Mouse (Mus musculus) frontal cortex, postnatal 10 days (tissue): ENCODE measurements around the gene Atp1a3.

Experiments used
- DNase-seq, 2 experiments: peaks; one replicate each; pipeline ENCODE4 v3.0.0; 2022; ENCODE audit warnings: low spot score in 2 of 2, mixed read lengths in 1 of 2

The Atp1a3 gene

DNA sequence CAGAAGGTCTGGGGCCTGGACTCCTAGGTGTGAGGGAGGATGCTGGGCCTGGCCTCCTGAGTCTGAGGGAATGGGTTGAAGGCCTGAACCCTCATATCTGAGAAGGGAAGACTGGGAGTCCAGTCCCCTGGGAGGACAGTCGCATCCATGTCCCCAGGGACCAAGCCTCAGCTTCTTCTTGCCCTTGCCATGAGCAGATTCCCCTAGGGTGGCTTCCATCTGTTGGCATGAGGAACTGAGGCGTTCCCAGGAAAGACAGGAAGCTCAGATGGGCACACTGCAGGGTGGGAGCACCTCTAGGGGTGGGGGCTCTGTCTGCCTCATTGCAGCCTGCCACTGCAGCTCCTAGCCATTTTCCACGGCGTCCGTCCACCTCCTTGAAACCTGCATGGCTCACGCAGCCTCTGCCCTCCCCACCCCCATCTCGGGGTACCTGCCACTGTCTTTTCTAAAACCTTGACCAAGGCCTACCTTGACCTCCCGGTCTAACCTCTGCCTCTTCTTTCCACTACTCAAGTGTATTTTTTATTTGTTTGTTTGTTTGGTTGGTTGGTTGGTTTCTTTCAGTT, 1.9 kb downstream of the Atp1a3 start:
- DNase-seq = no peak

DNA sequence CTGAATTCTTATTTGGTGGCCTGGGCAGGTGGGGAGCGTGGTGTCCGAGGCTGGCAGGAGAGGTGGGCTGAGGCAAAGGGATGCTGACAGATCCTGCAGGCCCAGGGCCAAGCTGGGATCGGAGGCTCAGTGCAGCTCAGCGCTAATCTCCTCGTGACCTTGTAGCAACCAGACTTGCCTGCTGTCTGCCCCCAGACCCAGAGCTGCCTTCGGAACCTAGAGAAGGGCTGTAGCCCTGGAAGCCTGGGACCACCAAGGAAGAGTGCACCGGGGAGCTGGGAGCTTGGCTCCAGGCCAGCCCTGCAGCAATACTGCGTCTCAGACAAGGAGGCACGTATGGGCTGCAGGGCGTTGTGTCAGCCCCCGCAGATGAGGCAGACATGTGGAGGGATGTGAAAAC, 2.5 kb downstream of the Atp1a3 start:
- DNase-seq = no peak

DNA sequence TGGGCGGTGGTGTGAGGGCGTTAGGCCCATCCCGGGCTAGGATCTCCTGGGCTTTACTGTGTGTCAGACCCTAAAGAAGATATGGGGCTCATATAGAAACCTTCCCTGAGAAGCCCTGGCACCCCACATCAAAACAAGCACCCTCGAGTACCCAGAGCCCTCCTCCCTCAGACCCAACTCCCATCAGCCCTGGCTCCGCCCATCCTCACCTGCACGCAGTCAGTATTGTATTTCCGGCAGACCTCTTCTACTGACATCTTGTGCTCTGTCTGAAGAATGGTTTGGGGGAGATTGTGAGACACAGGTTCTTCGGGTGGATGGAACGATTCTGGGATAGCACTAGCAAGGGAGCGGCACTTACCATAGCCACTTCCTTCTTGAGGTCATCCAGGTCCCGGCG, 5.0 kb downstream of the Atp1a3 start:
- DNase-seq = no peak

DNA sequence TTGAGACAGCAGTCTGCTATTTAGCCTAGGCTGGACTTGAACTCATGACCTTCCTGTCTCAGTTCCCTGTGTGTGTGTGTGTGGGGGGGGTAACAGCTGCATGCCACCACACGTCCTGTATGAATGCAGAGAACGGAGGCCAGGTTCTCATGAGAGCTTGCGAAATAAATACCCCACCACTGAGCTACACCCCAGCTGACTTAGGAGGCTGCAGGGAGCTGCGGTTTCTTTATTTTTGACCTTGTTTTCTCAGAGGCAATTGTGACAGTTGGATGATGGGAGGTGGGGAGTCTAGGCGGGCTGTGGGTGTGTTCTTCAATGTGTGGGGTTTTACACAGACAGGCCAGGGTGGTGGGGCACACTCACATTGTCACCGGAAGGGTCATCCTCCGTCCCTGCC, 5.5 kb downstream of the Atp1a3 start:
- no peak for DNase-seq

DNA sequence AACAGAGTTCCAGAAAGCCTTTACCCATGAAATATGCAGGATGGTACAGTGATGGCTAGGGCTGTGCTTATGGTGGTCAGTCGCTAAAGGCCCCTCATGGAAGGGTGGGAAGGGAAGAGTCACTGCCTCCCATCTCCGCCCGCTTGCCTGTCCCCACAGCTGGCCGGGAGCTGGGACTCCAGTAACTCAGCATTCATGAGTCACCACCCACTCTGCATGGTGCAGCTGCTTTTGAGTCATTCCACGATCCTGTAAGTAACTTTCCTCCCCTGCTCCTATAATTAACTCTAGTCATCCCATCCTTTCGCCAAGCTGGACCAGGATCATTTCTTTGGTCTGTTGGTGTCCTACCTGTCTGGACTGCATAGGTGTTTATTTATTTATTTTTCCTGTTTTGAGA, 12.7 kb downstream of the Atp1a3 start:
- DNase-seq = no peak

DNA sequence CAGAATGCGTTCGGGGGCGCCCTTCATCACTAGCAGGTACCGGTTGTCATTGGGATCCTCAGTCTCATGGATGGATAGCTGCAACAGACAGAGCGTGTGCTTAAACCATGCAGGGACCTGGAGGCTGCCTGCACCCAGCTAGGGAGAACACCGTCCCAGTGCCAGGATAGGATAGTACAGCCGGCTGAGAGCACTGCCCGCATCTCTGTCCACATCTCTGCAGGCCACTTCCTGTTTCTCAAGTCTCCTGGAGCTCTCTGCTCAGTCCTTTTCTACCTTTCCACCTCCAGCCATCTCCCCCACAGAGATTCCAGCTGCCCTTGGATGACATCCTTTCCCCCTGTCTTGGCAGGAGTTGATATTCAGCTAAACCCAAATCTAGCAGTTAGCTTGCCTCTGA, 15.3 kb downstream of the Atp1a3 start:
- no peak for DNase-seq

DNA sequence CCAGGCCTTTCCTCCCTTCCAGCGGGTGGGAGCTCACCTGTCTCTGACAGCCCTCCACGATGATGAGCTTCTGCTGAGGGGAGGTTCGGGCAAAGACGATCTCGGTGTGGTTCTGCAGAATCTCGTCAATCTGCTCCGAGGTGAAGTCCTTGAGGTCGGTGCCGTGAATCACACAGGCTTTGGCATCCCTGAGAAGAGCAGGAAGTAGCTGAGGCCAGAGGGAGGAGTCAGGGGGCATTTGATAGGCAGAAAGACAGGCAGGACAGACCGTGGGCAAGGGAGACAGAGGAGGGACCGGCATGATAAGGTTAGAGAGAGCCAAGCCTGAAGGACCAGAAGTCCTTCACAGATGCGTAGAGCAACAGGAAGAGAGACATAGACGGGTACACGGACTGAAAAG, 17.8 kb downstream of the Atp1a3 start:
- DNase-seq = no peak

DNA sequence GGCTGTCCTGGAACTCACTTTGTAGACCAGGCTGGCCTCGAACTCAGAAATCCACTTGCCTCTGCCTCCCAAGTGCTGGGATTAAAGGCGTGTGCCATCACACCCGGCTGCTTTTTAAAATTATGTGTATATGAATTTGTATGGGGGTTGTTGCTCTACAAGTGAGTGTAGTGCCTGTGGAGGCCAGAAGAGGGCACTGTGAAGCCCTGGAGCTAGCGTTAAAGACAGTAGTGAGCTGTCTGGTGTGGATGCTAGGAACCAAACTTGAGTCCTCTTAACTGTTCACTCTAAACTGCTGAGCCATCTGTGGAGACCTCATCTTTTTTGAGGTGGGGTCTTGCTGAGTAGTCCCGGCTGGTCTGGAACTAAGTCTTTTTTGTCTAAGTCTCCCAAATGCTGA, 20.0 kb downstream of the Atp1a3 start:
- no peak for DNase-seq

DNA sequence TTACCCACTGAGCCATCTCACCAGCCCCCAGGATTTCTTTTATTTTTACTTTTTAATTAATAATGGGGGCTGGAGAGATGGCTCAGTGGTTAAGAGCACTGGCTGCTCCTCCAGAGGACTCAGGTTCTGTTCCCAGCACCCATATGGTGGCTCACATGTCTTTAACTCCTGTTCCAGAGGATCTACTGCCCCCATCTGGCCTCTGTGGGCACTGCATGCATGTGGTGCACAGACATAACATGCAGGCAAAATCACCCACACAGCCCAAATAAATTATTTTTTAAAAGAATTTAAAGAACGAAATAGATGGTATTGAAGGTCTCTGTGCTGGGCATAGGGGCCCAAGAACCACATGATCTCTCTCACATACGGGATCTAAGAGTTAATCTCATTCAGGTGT, 21.5 kb downstream of the Atp1a3 start:
- peak in 1 of 2 experiments; percentile 22 for DNase-seq

DNA sequence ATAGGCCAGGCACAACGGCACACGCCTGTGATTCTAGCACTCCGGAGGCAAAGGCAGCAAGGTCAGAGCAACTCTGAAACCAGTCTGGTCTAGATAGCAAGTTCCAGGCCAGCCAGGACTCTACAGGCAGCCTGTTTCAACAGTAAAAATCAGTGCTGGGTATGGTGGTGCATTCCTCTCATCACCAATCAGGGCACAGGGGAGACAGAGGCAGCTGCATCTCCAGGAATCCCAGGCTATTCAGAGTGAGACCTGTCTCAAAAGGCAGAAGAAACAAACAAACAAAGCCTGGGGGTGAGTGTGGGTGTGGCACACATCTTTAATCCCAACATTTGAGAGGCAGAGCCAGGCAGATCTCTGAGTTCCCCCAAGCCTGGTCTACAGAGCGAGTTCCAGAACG, 22.4 kb downstream of the Atp1a3 start:
- no peak for DNase-seq

DNA sequence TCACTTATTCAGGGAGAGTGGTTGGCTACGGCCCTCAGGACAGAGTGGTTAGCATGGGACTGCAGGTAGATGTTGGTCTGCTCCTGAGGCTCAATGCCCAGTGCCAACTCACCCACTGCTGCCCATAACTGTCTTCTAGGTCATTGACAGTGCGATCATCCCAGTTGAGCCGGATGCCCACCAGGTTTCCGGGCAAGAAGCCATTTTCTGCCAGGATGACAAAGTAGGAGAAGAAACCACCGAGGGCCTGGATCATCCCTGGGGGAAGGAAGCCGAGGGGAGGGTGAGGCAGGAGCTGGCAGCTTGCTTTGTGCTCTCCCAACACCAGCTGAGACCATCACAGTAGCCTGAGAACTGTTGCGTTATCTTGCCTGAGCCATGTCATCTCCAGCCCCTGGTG, 25.3 kb downstream of the Atp1a3 start:
- DNase-seq = peak in 1 of 2 experiments; percentile 6

DNA sequence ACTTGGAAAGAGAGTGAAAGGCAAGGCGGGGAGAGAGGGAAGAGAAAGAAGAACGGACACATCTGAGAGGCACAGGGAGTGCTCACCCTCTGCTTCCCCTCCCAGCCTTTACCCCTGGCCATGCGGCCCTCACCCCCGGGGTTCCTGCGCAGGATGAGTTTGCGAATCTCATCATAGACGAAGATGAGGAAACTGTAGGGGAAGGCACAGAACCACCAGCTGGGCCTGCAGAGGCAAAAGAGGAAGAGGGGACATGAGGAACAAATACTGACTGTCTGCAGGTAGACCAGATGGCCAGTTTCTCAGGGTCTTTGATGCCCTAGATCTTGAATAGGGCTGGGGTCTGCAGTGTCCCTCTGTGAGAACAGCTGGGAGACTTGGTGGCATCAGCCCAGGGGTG, 27.0 kb downstream of the Atp1a3 start:
- peak in 1 of 2 experiments; percentile 4 for DNase-seq

DNA sequence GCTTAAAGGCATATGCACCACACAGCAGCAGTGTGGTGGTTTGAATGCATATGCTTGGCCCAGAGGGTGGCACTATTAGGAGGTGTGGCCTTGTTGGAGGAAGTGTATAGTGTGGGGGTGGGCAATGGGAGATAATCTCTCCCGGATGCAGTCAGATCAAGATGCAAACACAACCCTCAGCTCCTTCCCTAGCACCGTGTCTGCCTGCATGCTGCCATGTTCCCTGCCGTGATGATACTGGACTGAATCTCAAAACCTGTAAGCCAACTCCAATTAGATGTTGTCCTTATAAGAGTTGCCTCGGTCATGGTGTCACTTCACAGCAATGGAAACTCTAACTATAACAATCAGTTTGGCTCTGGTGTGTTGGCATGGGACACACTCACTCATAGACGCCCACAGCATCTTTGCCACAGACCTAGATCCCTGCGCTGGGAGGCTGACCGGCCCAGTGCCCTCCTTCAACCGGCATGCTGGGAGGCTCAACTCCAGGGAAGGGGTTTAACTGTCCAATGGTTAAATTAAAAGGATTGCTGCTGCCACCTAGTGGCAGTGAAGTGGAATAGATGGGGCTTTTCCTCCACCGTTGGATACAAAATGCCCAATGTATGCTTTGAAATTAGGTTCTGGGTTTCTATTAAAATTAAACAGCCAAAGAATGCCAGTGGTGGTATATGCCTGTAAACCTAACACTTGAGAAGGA, 30.7 kb downstream of the Atp1a3 start:
- peak in 1 of 2 experiments; percentile 5 for DNase-seq

DNA sequence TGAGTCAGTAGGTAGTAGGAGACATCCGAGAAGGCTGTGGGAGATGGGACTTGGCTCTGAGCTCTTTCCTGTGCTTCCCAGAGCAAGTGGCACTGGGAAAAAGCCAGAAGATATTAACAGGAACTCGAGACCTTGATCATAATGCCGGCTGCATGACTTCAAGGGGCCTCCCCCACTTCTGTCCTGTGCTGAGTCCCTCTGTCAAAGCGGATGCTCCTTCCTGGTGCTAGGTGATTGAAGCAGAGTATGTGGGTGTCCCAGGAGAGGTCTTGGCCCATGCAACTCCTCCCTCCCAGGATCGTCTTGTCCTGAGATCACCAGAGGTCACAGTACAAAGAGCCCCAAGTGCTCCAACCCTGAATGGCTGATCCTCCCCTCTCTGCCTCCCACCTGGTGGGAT, 31.9 kb downstream of the Atp1a3 start:
- peak in 1 of 2 experiments; percentile 16 for DNase-seq

DNA sequence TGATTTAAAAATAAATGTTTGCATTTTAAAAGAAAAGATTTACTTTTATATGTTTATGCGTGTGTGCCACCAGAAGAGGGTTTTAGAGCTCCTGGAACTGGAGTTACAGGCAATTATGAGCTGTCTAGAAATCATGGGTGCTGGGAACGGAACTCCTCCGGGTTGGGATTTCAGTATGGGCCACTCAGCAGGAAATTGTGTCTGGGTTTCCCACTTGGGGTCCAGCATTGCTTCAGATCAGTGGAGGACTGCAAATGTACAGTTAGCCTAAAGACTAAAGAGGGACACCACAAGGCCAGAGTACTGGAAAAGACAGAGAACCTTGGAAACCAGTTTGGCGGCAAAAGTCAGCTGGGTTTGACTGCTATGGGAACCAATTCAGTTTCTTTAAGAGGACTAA, 32.5 kb downstream of the Atp1a3 start:
- DNase-seq = peak in 1 of 2 experiments; percentile 14

DNA sequence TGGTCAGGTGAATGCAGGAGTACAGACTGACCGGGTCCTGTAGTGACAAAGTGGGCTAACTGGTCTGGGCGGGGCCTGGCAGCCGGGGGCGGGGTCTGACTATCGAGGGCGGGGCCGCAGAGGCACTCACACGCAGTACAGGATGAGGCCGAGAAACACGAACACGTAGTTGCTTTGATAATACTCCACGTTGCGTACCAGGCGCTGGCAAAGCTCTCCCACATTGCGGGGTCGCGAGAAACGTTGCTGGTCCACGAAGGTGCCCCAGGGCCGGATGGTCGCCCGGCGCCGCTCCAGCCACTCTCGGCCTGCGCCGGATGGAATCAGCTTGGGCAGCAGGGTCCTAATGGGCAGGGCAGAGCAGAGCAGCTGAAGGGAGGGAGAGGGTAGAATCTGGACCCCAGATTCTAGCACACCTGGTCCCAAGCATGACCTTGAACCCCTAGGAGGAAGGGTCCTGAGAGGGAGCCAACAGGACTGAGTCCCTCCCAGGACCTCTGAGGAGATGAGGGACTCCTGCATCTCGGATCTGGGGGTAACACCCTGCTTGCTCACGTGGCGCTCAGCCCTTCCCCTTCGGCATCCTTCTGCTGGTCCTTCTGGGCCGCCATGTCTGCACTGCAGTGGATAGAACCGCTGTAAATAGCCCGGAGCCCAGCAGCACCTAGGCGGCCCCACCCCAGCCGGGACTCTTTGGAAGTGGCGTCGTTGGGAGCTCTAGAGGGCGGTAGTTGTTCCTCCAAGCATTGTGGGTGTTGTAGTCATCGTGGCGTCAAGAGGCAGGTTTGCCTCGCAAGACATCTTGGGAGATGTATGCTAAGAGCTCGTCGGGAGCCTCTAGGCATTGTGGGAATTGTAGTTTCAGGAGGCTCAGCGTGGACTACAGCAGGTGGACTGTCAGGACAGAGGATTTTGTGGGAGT, 33.5 kb downstream of the Atp1a3 start, which contains the start of gene Rabac1:
TSS of gene Rabac1 (minus strand) at position 783 of the 922 bp plus-strand sequence.
- peak; percentile 91 for DNase-seq

DNA sequence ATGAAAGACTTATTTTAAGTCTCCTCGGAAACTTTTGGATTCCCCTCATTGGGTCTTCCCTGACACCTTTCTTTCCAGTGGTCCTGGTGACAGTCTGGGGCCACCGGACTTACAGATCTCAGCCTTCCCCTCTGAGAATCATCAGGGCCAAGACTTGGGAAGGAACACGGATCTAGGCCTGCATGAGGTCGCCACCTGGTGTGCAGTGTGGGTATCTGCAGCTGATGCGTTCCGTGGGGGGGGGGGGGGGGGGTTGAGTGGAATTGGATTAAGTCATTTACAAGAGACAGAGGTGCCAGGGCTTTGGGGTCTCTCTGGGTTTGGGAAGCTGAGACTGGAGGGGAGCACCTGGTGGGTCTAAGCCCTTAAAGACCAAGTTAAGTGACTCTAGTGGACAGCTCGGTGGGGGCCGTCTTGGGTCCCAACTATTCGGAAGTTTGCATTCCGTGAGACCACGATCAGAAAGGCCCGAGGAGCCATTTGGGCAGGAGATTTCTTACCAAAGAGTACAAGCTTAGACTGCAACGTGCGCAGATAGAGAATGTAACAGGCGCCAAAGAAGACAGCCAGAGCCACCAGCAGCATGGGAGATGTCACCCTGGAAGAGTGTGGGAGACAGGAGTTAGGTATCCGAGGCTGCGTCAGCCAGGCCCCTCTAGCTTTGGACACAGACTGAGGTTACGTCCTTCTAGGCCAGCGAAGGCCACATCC, 34.3 kb downstream of the Atp1a3 start:
- DNase-seq = no peak

DNA sequence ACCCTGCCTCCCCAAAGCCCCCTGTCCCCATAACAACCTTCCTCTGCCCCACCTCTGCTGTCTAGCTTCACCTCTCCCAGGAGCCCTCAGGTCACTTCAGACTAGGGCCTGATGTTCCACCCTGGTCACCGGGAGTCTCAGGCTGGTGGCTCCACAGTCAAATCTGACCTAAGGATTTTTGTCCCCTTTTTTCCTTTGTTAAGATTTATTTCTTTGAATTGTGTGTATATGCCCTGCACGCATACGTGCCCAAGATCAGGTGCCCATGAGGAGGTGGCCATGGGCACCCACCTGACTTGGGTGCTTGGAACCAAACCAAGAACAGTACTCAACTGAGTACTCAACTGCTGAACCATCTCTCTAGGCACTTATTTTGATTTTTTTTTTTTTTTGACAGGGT, 35.4 kb downstream of the Atp1a3 start:
- no peak for DNase-seq

DNA sequence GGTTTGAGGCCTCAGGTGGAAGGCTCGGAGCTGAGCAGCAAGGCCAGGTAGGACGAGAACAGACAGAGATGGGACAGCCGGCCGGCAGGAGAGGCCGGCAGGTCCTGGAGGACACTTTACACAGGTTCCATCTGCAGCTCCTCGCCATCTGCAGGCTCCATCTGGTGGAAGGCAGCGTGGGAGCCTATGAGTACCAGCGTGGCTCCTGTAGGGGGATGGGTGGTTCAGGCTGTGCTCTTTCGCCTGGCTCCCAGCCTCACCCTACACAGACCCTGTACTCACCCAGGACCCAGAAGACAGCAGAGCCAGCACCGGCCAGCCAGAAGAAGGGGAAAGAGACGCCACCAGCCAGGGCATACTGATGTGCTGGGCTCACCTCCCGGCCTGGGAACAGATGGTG, 36.0 kb downstream of the Atp1a3 start:
- DNase-seq = no peak

DNA sequence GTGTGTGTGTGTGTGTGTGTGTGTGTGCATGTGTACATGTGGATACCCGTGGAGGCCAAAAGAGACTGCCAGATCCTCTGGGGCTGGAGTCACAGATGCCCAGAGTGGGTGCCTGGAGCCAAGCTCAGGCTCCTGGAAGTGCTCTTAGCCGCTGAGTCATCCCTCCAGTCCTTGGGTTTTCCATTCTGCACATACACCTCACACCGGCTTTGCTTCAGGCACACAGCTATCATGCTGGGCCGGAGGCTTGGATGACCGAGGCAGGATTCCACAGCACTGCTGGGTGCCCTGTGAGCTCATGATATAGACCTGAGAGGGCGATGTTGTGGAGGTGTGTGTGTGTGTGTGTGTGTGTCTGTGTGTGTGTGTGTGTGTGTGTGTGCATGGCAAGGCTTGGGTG, 37.3 kb downstream of the Atp1a3 start:
- no peak for DNase-seq

DNA sequence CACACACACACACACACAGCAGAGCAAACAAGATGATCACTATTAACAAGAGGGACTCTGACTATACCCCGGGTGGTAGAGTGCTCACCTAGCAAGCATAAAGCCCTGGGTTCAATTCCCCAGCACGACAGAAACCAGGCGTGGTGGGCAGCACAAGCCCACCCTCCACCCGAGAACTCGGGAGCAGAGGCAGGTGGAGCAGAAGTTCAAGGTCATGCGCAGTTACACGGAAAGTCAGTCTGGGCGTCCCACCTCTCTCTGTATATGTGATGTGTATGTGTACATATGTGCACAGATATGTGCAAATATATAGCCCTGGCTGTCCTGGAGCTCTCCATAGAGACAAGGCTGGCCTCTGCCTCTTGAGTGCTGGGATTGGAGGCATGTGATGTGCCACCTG, 37.8 kb downstream of the Atp1a3 start:
- DNase-seq = no peak
